Mouse (Mus musculus) right cerebral cortex, postnatal 25 days (tissue): ENCODE measurements around the gene A530016L24Rik.
A peak's percentile ranks its signal among the peaks of the same experiment; 100 is the strongest.

Source experiments
- DNase-seq: peaks from one replicate; pipeline ENCODE4 v3.0.0; 2022

A530016L24Rik gene

DNA sequence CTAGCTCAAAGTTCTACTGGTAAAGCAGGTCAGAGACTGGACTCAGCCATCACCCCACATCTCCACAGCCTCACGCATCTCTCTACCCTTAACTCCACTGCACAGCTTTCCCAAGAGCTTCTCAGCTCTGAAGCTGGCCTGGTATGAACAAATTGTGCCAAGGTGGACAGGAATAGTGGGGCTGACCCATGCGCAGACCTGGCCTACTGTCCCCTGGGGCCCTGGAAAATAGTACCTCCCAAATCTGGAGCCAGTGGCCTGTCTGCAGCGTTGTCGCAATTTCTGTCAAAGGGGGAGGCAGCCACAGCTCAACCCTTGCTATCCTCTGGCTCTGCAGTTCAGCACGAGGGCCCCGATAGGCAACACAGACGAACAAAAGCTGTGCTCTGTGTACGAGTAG lies at the start of gene A530016L24Rik:
A530016L24Rik (plus strand) TSS at position 315 of the 400 bp plus-strand sequence.
- DNase-seq, result no peak

- DNase-seq, result no peak
Measured at GRCm38 (mm10) chr12:112439993-112440392, 49.3 kb upstream of the A530016L24Rik start.

GRCm38 (mm10) chr12:112449144-112449827 lies 40.0 kb upstream of the A530016L24Rik start:
- no peak for DNase-seq

DNA sequence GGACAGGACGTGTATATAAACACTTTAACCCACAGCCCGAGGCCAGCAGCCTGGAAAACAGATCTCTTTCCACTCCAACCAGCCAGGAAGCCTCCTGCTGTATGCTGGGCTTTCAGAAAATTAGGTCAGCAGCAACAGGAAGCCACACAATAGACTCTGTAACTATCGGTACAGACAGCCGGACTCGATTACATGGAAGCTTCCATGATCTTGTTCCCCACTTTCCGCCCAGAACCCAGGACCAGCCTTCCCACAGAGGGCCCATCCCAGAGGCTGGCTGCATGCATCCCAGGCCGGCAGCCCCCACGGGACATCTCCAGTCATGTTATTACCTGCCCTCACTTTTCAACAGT lies 39.4 kb upstream of the A530016L24Rik start:
- DNase-seq, result no peak

- DNase-seq, result no peak
Measured at GRCm38 (mm10) chr12:112450883-112451282, 38.4 kb upstream of the A530016L24Rik start.

- DNase-seq, result no peak
Measured at GRCm38 (mm10) chr12:112451381-112451780, 37.9 kb upstream of the A530016L24Rik start.

GRCm38 (mm10) chr12:112451826-112452225 lies 37.4 kb upstream of the A530016L24Rik start:
- no peak for DNase-seq

- no peak for DNase-seq
Measured at GRCm38 (mm10) chr12:112456144-112456713, 33.0 kb upstream of the A530016L24Rik start.

DNA sequence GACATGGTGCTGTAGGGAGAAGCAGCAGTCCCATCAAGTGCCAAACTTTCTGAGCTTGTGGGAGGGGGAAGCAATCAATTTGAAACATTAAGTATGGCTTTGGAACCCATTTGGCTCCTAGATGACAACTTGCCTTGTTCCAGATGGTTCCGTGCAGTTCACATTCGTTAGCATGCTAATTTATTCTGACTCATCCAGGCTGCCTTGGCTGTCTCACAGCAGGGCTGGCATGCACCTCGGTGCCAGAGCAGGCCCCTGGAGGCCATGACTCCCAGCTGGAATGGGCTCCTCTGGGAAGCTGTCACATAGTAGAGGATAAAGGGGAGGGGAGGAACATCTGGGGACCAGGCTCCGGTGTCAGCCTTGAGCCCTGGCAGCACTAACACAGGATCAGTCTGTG lies 31.4 kb upstream of the A530016L24Rik start:
- peak; percentile 69 for DNase-seq

DNA sequence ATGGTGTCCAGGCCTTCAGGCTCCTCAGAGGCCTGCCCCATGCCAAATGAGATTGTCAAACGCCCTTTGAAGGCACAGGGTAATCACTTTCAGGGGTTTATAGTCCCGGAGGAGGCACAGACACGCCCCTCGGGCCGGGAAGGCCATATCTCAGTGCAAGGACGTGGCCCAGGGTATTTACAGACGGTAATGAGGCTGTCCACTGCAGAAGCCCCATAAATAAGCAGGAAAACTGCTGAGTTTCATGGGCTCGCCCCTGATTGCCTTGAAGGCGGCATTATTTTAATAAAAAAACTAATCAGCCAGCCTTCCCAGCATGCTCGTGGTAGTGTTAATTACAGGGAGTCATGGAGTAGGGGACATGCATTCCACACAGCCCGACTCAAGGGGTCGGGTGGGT lies 26.8 kb upstream of the A530016L24Rik start:
- DNase-seq, result no peak

GRCm38 (mm10) chr12:112463209-112463608 lies 26.0 kb upstream of the A530016L24Rik start:
- DNase-seq, result no peak

DNA sequence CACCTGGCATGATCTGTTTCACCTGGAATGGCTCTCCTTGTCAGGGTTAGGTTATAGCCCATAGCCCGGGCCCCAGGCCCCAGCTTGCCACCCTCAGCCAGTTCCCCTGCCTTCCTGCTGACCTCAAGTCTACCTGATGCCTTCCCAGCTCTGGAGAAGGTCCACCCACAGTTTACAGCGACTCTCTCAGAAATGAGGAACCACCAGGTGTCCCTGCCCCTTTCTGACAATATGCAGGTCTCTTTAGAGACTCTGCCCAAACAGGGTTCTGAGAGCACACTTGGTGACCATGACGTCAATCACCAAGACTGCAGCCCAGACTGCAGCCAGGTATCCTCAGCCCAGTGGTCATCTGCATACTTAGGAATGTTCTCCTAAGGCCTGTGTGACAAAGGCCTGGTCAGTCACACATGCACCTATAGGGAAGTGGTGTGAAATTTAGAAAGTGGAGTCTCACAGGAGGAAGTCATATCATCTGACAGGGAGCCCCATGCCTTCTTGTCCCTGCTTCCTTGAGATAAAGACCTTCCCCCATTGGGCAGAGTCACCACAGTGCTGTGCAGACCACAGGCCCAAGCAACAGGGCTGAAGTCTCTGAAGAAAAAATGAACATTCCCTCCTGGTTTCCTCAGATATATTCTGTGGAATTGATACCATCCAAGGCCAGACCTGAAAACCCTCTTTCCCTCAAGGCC lies 25.4 kb upstream of the A530016L24Rik start:
- no peak for DNase-seq

DNA sequence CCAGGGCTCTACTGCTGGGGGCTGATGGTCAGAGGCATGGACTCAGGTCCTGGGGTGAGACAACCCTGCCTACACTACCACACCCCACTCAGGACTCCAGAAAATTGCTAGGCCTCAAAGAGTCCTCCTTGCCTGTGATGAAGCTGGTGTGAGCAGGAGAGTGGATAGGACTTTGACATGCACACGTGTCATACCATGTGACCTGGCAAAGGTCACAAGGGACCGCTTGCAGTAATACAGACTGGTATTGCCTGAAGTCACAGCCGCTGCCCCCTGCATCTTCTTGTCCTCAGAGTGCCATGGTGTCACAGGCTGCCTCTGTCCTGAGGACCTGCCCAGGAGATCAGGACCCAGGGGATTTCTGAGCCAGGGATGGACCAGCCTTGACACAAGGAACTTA lies 24.7 kb upstream of the A530016L24Rik start:
- DNase-seq, result no peak

- no peak for DNase-seq
Measured at GRCm38 (mm10) chr12:112465928-112466327, 23.3 kb upstream of the A530016L24Rik start.

DNA sequence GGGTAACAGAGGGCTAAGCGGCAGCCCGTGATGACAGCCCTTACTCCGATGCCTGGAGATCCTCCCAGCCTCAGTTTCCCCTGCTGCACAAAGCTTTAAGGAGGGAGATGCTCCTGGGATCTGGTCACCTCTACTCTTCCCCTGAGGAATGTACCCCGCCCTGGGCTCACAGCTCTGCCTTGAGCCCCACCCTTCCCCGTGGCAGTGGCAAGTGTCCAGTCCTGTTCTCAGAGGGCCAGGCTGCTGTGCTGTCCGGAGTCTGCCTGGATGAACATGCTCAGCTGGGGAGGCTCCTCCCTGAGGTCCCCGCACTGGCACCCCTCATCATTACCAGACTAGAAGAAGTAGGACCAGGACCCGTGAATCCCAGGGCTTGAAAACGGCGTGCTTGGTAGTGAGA lies 21.9 kb upstream of the A530016L24Rik start:
- no peak for DNase-seq

- no peak for DNase-seq
Measured at GRCm38 (mm10) chr12:112469393-112469792, 19.9 kb upstream of the A530016L24Rik start.

GRCm38 (mm10) chr12:112470216-112470615 lies 19.0 kb upstream of the A530016L24Rik start:
- DNase-seq, result no peak

DNA sequence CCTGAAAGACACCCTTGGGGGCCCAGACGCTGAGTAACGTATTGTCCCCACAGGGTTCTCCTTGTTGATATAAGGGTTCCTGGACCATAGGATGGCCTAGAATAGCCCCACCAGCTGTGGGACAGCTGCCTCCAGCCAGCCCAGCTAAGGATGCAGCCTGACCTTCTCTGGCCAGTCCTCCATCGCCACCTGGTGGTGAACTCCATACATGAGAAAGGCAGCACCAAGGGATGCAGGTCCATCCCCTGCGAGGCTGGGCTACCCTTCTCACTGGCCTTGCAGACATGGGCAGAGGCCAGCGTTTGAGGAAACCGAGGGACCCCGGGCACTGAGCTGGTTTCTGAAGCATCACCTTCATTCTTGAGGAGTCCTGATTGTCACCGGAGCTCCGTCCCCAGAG lies 15.5 kb upstream of the A530016L24Rik start:
- DNase-seq, result peak; percentile 73

DNA sequence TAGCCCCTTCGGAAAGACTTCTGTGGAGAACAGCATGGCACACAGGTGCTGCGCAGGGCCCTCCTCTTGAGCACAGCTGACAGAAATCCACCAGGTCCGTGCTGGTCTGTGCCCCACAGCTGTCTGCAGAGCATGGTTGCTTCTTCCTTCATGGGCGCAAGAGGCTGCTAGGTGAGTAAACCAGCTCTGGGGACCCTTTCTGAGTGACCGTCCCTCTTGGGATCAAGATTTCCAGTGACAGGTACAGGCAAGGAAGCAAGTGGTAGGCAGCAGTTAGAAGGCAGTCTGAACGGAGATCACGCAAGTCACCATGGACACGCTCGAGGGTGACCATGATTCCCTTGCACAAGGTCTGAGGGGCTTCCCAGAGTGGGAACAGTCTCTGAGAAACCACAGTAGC lies 287 bp downstream of the A530016L24Rik start:
- DNase-seq, result no peak

GRCm38 (mm10) chr12:112490444-112490939 lies 1.2 kb downstream of the A530016L24Rik start:
- DNase-seq, result no peak

GRCm38 (mm10) chr12:112496136-112496535 lies 6.9 kb downstream of the A530016L24Rik start:
- no peak for DNase-seq

DNA sequence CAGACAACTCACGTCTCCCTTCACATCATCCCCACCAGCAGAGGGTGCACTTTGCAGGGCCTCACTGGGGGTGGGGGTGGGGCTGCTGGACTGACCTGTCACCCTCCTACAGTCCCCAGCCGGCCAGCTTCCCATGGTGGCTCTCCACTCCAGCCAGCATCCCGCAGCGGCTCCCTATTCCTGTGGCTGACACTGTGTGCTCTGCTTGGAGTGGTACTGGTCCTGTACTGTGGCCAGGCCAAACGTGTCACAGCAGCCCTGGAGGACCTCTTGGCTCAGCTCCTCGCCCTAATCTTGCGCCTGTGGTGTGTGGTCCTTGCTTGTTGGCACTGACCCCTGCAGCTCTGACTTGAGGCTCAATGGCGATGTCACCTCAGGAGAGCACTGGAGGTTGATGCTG lies 8.5 kb downstream of the A530016L24Rik start:
- DNase-seq, result no peak

DNA sequence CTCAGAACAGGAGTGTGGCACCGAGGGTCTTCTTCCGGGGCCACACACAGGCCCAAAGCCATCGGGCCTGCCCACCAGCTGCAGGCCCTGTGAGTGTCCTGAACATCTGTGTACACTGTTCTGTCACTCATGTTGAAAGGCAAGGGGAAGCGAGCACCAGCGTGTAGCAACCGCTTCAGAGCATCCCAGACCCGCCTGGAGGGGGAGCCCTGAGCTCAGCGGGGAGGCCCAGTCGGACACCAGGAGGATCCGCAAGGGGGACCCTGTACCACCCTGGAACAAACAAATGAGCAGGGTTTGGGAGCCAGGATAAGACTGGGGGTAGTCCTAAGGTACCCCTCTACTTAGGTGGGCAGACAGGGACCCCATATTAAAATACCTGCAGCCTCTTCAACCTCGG lies 9.4 kb downstream of the A530016L24Rik start:
- peak; percentile 44 for DNase-seq
